Mouse (Mus musculus): ENCODE measurements around the gene Lpcat4. TPM values are rescaled to one million over a fixed set of nuclear protein-coding genes. Genes with fewer than 3 reads are reported as not detected.

The Lpcat4 gene
- total and polyA plus RNA-seq, 3 experiments: 11.7 to 69.9 TPM; not detected in 1

GRCm38 (mm10) chr2:112249780-112250453 lies 10.6 kb downstream of the Lpcat4 start:
- Histone ChIP-seq H3K4me3 (ENCODE audit: control insufficient read depth in 1 of 2, insufficient read depth in 1 of 2, low read depth in 2 of 2, low read length in 2 of 2) (no peak overlapping the region), H3K9ac (ENCODE audit: control insufficient read depth, low read depth, low read length, poor library complexity, severe bottlenecking) (no peak overlapping the region), H3K36me3 (ENCODE audit: control insufficient read depth in 1 of 2, insufficient read depth in 2 of 2, low read length in 2 of 2) (no peaks in the 10 kb centered on the region), H3K27me3 (ENCODE audit: control insufficient read depth in 1 of 2, insufficient read depth in 2 of 2, low read length in 2 of 2) (0 out of 4 replicates have a peak, but pooled peaks cover 0 to 1% of the 10 kb centered on the region in 2 experiments), H3K9me3 (replicated peaks; ENCODE audit: insufficient read depth, low read length) (no peaks in the 10 kb centered on the region), H3K27ac (ENCODE audit: control insufficient read depth, low read depth, low read length) (no peak overlapping the region), H3K79me2 (ENCODE audit: control insufficient read depth, insufficient read depth, low read length, poor library complexity) (no peaks in the 10 kb centered on the region), H3K4me1 (ENCODE audit: control insufficient read depth in 1 of 2, insufficient read depth in 2 of 2, low read length in 2 of 2) (no peaks in the 10 kb centered on the region)
- no peak for DNase-seq (ENCODE audit: low read depth, low spot score)
- TF ChIP-seq POLR2AphosphoS5 (IDR thresholded peaks at IDR 0.05; ENCODE audit: borderline replicate concordance, low read depth, low read length): no peak
- no peak for TF ChIP-seq SMC3 (IDR thresholded peaks at IDR 0.05; ENCODE audit: low read depth, low read length)
- TF ChIP-seq POLR2AphosphoS2 (IDR thresholded peaks at IDR 0.05; ENCODE audit: low read length): no peak
- no peak for TF ChIP-seq CTCF (IDR thresholded peaks at IDR 0.05 in 2 of 3, conservative IDR thresholded peaks at IDR 0.05 in 1 of 3; ENCODE audit: control insufficient read depth in 1 of 3, insufficient read depth in 1 of 3, low read depth in 2 of 3, low read length in 3 of 3, poor library complexity in 1 of 3, severe bottlenecking in 1 of 3)
- TF ChIP-seq POLR2A (IDR thresholded peaks at IDR 0.05; ENCODE audit: control insufficient read depth in 1 of 2, insufficient read depth in 1 of 2, low read depth in 1 of 2, low read length in 2 of 2, poor library complexity in 1 of 2): no peak

DNA sequence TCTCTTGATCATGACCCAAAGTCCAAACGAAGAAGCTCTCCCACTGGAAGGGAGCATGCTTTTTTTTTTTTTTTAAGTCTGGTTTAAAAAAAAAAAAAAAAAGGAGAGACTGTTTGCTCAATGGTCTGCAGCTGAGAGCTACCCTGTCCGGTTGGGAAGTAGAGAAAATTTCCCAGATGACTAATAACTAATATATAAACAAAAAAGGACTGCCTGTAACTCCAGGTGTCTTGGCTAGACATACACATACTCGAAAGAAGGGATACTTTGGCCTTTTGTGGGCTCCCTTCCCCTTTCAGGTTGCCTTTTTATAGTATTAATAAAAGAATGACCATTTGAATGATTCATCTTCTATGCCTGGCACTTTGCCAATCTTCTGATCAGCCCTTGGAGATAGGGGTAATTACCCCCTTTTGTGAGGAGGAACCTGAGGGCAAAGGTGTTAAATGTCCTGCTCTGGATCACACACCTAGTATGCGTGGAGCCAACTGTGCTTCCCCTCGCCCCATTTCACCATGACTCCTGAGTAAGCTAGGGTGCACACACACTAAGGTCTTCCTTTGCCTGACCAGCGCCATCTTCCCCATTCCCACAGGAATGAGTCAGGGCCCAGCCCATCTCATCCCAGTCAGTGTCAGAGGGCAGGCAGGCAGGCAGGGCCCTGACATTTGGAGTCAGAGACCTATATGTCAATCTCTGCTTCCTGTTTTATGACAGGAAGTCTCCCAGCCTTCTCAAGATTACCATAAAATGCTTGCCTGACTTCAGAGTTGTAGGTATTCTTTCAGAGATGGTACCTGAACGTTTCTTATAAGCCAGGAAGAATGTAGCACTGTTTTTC lies 15.6 kb downstream of the Lpcat4 start:
- TF ChIP-seq MYC (IDR thresholded peaks at IDR 0.05; ENCODE audit: low read depth, low read length) (no peak), POLR2A (IDR thresholded peaks at IDR 0.05; ENCODE audit: control insufficient read depth in 1 of 2, insufficient read depth in 1 of 2, low read depth in 1 of 2, low read length in 2 of 2, poor library complexity in 1 of 2) (no peak), GABPA (IDR thresholded peaks at IDR 0.05; ENCODE audit: low read depth, low read length) (no peak), E2F4 (IDR thresholded peaks at IDR 0.05; ENCODE audit: borderline replicate concordance, low read depth, low read length) (no peak), CTCF (IDR thresholded peaks at IDR 0.05 in 2 of 3, conservative IDR thresholded peaks at IDR 0.05 in 1 of 3; ENCODE audit: control insufficient read depth in 1 of 3, insufficient read depth in 1 of 3, low read depth in 2 of 3, low read length in 3 of 3, poor library complexity in 1 of 3, severe bottlenecking in 1 of 3) (no peak), CHD2 (IDR thresholded peaks at IDR 0.05; ENCODE audit: low read length) (no peak), ZMIZ1 (IDR thresholded peaks at IDR 0.05; ENCODE audit: low read depth, low read length) (no peak), MEF2A (IDR thresholded peaks at IDR 0.05; ENCODE audit: extremely low read depth, insufficient replicate concordance, low read depth, low read length, poor library complexity, severe bottlenecking) (no peak), MAX (IDR thresholded peaks at IDR 0.05; ENCODE audit: low read length) (no peak), ETS1 (IDR thresholded peaks at IDR 0.05; ENCODE audit: low read depth, low read length) (no peak), HCFC1 (IDR thresholded peaks at IDR 0.05; ENCODE audit: low read depth, low read length) (no peak), UBTF (IDR thresholded peaks at IDR 0.05; ENCODE audit: borderline replicate concordance, insufficient read depth, low read depth, low read length) (no peak), NELFE (IDR thresholded peaks at IDR 0.05; ENCODE audit: low read depth, low read length) (no peak)
- H3K4me1 ChIP-seq (ENCODE audit: control insufficient read depth in 1 of 2, insufficient read depth in 2 of 2, low read length in 2 of 2): 0 out of 4 replicates have a peak, but pooled peaks cover 0 to 2% of the 10 kb centered on the region in 2 experiments
- H3K27me3 ChIP-seq (ENCODE audit: control insufficient read depth in 1 of 2, insufficient read depth in 2 of 2, low read length in 2 of 2): 0 out of 4 replicates have a peak, but pooled peaks cover 0 to 1% of the 10 kb centered on the region in 2 experiments
- H3K4me3 ChIP-seq (ENCODE audit: control insufficient read depth in 1 of 2, insufficient read depth in 1 of 2, low read depth in 2 of 2, low read length in 2 of 2): no peak overlapping the region
- H3K9ac ChIP-seq (ENCODE audit: control insufficient read depth, low read depth, low read length, poor library complexity, severe bottlenecking): no peak overlapping the region
- no peaks in the 10 kb centered on the region for H3K9me3 ChIP-seq (replicated peaks; ENCODE audit: insufficient read depth, low read length)
- no peaks in the 10 kb centered on the region; a peak in 1 of 4 replicates for H3K36me3 ChIP-seq (ENCODE audit: control insufficient read depth in 1 of 2, insufficient read depth in 2 of 2, low read length in 2 of 2)
- H3K79me2 ChIP-seq (ENCODE audit: control insufficient read depth, insufficient read depth, low read length, poor library complexity): no peaks in the 10 kb centered on the region
- H3K27ac ChIP-seq (ENCODE audit: control insufficient read depth, low read depth, low read length): no peak overlapping the region
- DNase-seq (ENCODE audit: low read depth, low spot score): peak; percentile 35

All from MEL (cell line).